Mouse (Mus musculus) adrenal gland, adult 8-10 months (tissue): ENCODE results near the gene Snrpd3. TPM values are rescaled to one million over a fixed set of nuclear protein-coding genes. Genes with fewer than 3 reads are reported as not detected.
A peak's percentile ranks its signal among the peaks of the same experiment; 100 is the strongest.
"Not testable (repeated sequence)": the region's sequence is repeated elsewhere in the genome, so short reads cannot be mapped to it uniquely, and the experiment has no call there.

Source experiments
- DNase-seq: peaks from one replicate; pipeline ENCODE4 v3.0.0; 2022
- total RNA-seq, 4 experiments: library from RNA; stranded (reverse); gene quantifications; 2 replicates each; pipeline ENCODE4 v1.2.4; 2022

The Snrpd3 gene
- total RNA-seq, 4 experiments from 2014 or later: 82.7 to 88.0 (median 86.2) TPM

DNA sequence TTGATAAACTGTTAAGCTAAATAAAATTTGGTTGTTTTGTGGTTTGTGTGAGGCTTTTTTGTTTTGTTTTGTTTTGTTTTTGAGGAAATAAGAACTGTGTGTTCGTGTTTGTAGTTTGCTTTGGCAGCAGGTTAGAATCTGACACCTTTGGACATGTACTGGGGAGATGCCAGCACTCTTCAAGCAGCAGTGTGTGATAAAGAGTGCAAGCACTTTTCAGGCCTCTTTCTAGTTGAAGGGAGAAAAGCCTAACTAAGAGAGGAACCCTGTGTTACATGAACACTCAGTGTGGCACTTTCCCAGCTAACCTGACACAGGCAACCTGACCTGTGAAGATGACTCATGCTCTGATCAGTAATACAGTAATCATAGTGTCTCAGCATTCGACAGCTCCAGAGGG lies 18.1 kb downstream of the Snrpd3 start:
- DNase-seq: no peak

DNA sequence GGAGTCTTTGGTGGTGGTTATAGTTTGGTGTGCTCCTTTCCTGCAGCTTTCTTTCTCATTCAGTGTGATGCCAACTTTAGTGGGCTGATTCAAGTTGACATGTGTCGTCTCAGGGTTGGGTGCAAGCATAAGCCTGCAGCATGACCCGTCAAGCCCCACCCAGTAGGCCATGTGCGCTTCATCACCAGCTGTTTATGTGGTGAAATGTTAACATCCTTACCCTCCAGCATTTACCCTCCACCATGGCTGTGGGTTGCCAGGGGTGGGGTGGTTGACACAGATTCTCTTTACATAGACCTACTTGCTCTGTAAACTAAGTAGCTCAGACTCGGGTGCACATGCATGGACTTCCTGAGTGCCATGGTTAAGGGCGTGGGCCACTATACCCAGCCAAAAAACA lies 18.8 kb downstream of the Snrpd3 start:
- no peak for DNase-seq

- no peak for DNase-seq
Measured at GRCm38 (mm10) chr10:75547901-75548300, 30.6 kb downstream of the Snrpd3 start.

- DNase-seq: no peak
Measured at GRCm38 (mm10) chr10:75548486-75548885, 31.1 kb downstream of the Snrpd3 start.

- DNase-seq: no peak
Measured at GRCm38 (mm10) chr10:75549886-75550285, 32.5 kb downstream of the Snrpd3 start.

- DNase-seq: no peak
Measured at GRCm38 (mm10) chr10:75551175-75551574, 33.8 kb downstream of the Snrpd3 start.

GRCm38 (mm10) chr10:75552106-75552505 lies 34.8 kb downstream of the Snrpd3 start:
- DNase-seq: no peak

GRCm38 (mm10) chr10:75552701-75553450 lies 35.5 kb downstream of the Snrpd3 start:
- DNase-seq: no peak

DNA sequence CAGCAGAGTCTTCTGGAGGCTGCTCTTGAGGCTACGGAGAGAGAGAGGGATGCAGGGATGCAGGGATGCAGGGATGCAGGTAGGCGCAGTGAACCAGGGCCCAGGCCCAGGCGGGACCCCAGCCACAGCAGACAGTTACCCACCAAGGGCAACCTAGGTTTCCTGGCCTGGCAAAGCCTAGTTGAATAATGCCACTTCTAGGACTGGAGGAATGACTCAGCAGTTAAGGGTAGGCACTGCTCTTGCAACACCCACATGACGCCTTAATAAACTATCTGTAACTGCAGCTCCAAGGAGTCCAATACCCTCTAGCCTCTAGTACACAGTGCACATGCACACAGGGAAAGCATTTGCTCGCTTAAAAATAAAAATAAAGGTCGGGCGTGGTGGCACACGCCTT lies 36.7 kb downstream of the Snrpd3 start:
- DNase-seq: peak; percentile 25

- DNase-seq: no peak
Measured at GRCm38 (mm10) chr10:75555557-75555956, 38.2 kb downstream of the Snrpd3 start.

DNA sequence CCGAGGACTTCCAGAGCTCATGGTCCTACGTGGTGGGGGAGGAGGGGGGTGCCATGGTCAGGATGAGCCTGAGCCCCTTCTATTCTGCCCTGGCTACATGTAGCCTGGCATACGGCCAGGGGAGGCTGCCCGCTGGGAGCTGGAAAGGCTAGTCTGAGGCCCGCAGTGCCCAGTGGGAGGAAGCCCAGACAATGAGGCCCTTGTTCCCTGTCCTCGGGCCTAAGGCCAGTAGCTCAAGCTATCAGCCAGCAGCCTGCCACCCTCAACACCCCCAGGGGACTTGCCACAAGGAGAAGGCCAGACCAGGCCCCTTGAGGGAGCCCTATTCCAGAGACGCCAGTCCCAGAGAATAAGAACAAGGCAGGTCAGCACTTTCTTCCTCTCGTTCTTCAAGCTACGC lies 38.7 kb downstream of the Snrpd3 start:
- DNase-seq: no peak

- no peak for DNase-seq
Measured at GRCm38 (mm10) chr10:75558515-75558914, 41.2 kb downstream of the Snrpd3 start.

GRCm38 (mm10) chr10:75559041-75559675 lies 41.8 kb downstream of the Snrpd3 start:
- DNase-seq: no peak

DNA sequence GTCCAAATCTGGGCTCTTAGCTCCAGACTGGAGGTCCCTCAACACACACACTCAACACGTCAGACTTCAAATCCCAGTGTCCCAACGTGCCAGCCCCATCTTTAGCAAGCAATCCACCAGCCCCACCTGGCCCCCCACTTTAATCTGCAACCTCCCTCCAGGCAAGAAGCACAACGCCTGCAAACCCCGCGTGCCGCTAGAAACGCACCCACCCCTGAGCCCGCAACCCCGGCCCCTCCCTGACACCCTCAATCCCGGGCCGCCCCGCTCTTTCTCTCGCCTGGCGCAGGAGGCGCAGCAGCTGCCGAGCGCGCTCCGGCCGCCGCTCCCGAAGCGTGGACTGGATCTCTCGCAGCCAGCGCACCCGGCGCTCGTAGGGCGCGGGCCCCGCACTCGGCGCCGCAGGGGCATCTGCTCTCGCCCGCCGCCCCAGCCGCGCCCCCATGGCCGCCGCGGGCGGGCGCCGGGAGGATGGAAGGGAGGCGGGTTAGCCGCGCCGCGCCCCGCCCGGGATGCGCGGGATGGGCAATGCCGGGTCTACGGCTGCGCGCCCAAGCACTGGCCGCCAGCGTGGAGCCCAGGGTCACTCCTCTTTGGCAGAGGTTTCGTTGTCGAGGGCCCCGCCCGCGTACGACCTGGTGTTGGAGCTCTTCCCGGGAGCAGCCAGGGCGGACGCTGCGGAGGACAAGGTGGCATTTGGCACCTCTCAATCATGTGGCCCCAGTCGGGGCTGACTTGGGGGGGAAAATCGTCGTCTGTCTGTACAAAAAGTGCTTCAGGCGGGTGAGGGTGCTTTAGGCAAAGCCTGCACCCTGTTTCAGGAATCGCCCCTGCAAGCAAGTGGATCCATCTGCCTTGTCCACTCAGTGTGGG lies 42.6 kb downstream of the Snrpd3 start, which contains the start of gene Lrrc75b:
TSS of gene Lrrc75b (minus strand) at position 655 of the 873 bp plus-strand sequence.
- DNase-seq: peak; percentile 26

DNA sequence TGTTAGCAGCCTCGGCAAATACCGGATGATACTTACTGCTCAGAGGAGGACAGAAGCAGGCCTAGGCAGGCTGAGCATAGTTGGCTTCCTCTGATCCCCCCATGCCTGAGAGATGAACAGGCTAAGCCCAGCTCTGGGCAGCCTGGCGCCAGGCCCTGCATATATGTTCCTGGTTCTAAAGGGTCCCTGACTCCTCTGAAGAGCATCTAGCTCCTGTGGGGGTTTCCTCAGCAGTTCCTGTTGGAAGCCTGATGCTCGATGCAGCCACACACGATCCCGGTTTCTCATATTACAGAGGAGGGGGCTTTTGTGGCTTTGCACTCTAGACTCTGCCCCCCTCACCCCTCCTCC lies 43.2 kb downstream of the Snrpd3 start:
- DNase-seq: no peak

DNA sequence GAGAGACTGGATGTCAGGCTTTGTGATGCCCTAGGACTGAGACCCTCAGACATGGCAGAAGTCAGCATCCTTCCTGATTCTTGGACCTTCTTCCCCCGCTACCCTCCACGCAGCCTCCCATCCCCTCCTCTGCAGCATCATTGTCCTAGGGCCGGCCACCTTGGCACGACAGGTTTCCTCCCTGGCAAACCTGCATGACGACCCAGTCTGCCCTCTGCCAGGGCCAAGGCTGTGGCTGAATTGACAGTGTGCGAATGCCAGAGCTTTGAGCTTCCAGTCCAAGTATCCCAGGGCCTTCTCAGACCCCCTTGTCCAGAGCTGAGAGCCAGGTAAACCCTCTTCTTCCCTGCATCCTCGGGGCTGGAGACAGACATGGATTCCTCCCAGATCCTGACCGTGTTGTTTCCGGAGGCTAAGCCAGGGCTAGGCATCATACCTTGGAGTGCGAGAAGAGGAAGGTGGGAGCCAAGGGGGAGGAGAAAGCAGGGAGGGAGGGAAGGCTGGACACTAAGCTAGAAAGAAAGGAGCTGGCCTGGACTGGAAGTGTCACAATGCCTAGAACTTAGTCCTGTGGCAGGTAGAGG lies 43.8 kb downstream of the Snrpd3 start, which contains the start of gene Ggt1:
TSS of gene Ggt1 (plus strand) at position 534 of the 584 bp plus-strand sequence.
- DNase-seq: no peak

DNA sequence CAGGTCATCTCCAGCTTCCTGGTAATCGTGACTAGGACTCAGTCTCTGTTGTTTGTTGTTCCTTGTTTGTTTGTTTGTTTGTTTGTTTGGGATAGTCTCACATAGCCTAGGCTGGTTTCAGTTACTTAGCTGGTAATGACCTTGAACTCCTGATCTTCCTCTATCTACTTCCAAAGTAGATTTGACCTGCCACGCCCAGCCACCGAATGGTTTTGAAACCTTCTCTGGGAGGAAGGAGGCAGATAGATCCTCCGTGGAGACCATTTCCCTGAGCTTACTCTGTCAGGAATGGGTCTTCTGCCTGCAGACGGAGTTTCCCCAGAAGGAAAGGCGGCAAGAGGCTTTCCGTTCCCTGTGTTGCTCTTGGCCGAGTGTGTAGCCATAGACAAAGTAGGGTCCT lies 45.2 kb downstream of the Snrpd3 start:
- DNase-seq: no peak

- no peak for DNase-seq
Measured at GRCm38 (mm10) chr10:75564687-75565265, 47.4 kb downstream of the Snrpd3 start.

DNA sequence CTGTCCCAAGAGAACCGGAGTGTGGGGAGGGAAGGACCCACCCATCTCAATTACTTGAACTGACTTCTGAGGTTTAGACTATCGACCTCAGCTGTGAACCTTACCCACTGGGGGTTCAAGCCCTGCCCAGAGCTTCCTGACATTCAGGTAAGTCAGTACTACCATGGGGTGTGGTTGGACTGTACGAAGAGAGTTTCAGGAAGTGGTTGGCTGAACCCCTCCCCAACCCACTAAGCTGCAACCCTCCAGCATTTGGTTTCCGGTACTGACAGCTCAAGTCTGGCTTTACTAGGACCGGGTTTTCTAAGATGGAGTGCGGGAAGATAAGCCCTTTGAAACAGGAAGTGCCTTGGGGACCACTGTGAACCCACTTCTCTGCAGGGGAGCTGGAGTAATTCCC lies 48.1 kb downstream of the Snrpd3 start:
- no peak for DNase-seq

DNA sequence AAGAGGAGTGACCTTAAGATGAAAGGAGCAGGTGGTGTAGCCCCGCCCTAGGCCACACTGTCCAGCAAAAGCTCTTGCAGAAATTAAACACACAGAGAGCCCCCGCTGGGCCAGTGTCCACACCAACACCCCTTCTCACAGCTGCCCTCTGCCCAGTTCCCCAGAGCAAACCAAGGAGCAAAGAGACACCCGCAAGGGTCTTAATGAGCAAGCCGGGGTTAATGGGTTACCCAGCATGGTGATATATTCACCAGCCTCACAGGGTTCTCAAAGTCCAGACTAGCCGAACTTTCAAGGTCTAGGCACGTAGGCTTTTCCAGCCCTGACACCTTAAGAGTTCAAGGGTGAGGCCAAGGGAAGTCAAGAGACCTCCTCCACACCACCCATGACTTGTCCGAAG lies 48.6 kb downstream of the Snrpd3 start:
- DNase-seq: no peak

- DNase-seq: no peak
Measured at GRCm38 (mm10) chr10:75566321-75566720, 49.0 kb downstream of the Snrpd3 start.

GRCm38 (mm10) chr10:75566765-75567164 lies 49.4 kb downstream of the Snrpd3 start:
- DNase-seq: not testable (repeated sequence)
